Mouse (Mus musculus) embryonic fibroblast, embryonic 13.5 days (primary cell): ENCODE data around the gene Pianp. TPM values are rescaled to one million over a fixed set of nuclear protein-coding genes. Genes with fewer than 3 reads are reported as not detected.

Experiments
- H3K27ac ChIP-seq: 2 replicates; pipeline ENCODE4 v1.5.1; 2012; ENCODE audit warnings: low read length, control low read depth, inconsistent platforms; ENCODE audit not compliant: insufficient read depth
- H3K4me1 ChIP-seq: 2 replicates; pipeline ENCODE4 v1.6.1; 2011; ENCODE audit warnings: low read length; ENCODE audit not compliant: control insufficient read depth, insufficient read depth
- H3K4me3 ChIP-seq: 2 replicates; pipeline ENCODE4 v1.5.1; 2011; ENCODE audit warnings: mild to moderate bottlenecking, control low read depth, low read length; ENCODE audit not compliant: insufficient read depth
- CTCF ChIP-seq: IDR thresholded peaks from 2 replicates; pipeline ENCODE4 v1.5.1; 2011; ENCODE audit warnings: mild to moderate bottlenecking, control low read depth, low read length, moderate library complexity, borderline replicate concordance; ENCODE audit not compliant: insufficient read depth
- POLR2A ChIP-seq: IDR thresholded peaks from 2 replicates; pipeline ENCODE4 v1.6.1; 2011; ENCODE audit warnings: low read depth, mild to moderate bottlenecking, control low read depth, low read length, moderate library complexity
- polyA plus RNA-seq: library from polyadenylated mRNA; stranded (reverse); fragments of >200 nt; gene quantifications from 2 replicates; pipeline ENCODE4 v1.2.4, GENCODE M21; 2011; ENCODE audit warnings: low read depth; ENCODE audit not compliant: missing spikeins, insufficient read length

Pianp gene
- polyA plus RNA-seq, 1 experiment = 1.9 TPM

GRCm38 (mm10) chr6:124966466-124967118 is 29.9 kb upstream of the Pianp start:
- TF ChIP-seq POLR2A (peak; percentile 35), CTCF (no peak)
- H3K4me3 ChIP-seq = peak overlapping the region; percentile 93
- H3K4me1 ChIP-seq = no peaks in the 10 kb centered on the region
- H3K27ac ChIP-seq = no peak overlapping the region

- TF ChIP-seq POLR2A = peak; percentile 28; the same call in 1 of the 2 replicates
- no peak for TF ChIP-seq CTCF
- Histone ChIP-seq H3K4me1 (no peaks in the 10 kb centered on the region), H3K27ac (no peak overlapping the region), H3K4me3 (no peak overlapping the region)
These were observed 28.7 kb upstream of the Pianp start for GRCm38 (mm10) chr6:124967766-124968165.

DNA sequence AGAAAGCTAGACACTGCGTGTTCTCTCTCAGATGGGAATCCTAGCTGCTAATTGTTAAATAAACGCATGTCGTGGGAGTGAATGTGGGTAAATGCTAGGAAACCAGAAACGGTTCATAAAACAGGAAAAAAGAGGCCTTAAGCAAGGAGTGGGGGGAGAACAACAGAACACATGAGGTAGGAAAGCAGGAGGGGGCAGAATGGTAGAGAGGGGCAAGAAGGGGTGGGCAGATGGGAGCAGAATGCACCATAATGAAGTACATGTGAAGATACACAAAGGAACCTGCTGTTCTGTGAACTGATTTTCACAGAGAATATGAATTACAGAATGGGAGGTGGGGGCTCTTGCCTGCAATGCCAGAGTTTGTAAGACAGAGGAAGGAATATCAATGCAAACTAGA is 4.3 kb upstream of the Pianp start:
- no peak overlapping the region for H3K27ac ChIP-seq
- no peak overlapping the region for H3K4me3 ChIP-seq
- no peaks in the 10 kb centered on the region for H3K4me1 ChIP-seq
- TF ChIP-seq POLR2A = no peak
- no peak for TF ChIP-seq CTCF

DNA sequence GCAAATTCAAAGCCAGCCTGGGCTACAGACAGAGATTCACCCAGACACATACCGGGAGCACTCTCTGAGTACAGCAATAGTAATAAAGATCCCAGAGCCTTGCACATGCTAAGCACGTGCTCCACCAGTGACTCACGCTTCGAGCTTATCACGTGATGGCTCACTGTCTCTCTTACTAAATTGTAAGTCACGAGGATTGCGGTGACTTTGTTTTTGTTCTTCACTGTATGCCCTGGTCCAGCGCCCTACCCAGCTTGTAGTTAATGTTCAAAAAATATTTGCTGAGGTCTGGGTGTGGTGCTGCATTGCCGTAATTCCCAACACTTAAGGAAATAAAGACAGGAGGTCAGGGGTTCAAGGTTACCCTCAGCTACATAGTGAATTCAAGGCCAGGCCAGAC is 3.1 kb upstream of the Pianp start:
- TF ChIP-seq POLR2A = no peak
- TF ChIP-seq CTCF = no peak

DNA sequence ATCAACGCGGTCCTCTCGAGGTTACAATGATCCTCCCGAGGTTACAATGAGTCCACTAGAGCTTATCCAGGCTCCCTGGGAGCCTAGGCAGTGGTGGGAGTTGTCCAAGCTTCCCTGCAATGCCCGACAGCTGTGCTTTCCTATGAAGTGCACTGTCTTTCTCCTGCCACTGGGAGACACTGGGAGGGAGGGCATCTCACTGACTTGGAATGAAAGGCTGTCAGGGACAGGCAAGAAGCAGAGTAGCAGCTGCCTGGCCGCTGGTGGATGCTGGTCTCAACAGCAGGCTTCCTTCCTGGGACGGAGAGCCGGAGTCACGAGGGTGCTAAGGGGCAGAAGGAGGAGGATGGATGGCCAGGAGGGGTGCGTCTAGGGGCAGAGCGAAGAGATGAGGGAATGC is 2.6 kb upstream of the Pianp start:
- TF ChIP-seq CTCF (no peak), POLR2A (no peak)
- no peaks in the 10 kb centered on the region for H3K4me1 ChIP-seq
- no peak overlapping the region for H3K4me3 ChIP-seq
- no peak overlapping the region for H3K27ac ChIP-seq

More for the DNA sequence above, 3.1 kb upstream of the Pianp start:
- H3K4me3 ChIP-seq = no peak overlapping the region
- H3K4me1 ChIP-seq = no peaks in the 10 kb centered on the region
- H3K27ac ChIP-seq = no peak overlapping the region

DNA sequence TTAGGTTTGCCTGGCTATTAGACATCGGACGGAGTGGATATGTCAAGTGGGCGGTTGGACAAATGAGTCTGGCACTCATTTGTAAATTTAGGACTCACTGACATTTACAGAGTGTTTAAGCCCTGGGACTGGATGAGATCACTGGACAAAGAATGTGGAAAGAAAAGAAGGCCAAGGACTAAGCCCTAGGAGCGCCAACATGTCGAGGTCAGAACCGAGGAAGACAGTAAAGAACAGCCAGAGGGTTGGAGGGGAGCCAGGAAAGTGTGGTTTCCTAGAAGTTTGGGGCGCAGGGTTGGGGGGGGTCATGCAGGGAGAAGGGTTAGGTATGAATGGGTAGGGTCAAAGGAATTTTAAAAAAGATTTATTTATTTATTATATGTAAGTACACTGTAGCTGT is 1.2 kb upstream of the Pianp start:
- H3K4me3 ChIP-seq = no peak overlapping the region
- no peak overlapping the region for H3K27ac ChIP-seq
- H3K4me1 ChIP-seq = no peaks in the 10 kb centered on the region
- TF ChIP-seq CTCF (no peak), POLR2A (no peak)

- TF ChIP-seq POLR2A = no peak
- no peak for TF ChIP-seq CTCF
- Histone ChIP-seq H3K27ac (no peak overlapping the region), H3K4me3 (no peak overlapping the region), H3K4me1 (no peaks in the 10 kb centered on the region)
These were observed 577 bp upstream of the Pianp start for GRCm38 (mm10) chr6:124995831-124996403.

GRCm38 (mm10) chr6:124998066-124998465 is 1.6 kb downstream of the Pianp start:
- H3K4me3 ChIP-seq = no peak overlapping the region
- H3K27ac ChIP-seq = no peak overlapping the region
- TF ChIP-seq CTCF = no peak
- TF ChIP-seq POLR2A = no peak
- H3K4me1 ChIP-seq = no peaks in the 10 kb centered on the region

GRCm38 (mm10) chr6:124999091-124999490 is 2.6 kb downstream of the Pianp start:
- Histone ChIP-seq H3K4me3 (no peak overlapping the region), H3K4me1 (no peaks in the 10 kb centered on the region), H3K27ac (no peak overlapping the region)
- TF ChIP-seq CTCF (no peak), POLR2A (no peak)

DNA sequence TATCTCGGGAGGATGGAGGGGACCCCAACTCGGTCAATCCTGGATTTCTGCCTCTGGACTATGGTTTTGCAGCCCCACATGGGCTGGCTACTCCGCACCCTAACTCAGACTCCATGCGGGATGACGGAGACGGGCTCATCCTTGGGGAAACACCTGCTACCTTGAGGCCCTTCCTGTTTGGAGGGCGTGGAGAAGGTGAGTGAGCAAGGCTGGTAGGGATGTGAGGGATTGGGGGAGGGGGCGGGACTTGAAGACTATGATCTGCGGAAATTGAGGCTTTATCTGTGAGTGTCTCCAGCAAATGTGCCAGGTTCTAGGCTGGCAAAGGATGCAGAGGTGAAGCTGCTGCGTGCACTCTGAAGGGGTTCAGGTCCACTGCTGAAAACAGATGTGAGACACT is 3.1 kb downstream of the Pianp start:
- no peak overlapping the region for H3K4me3 ChIP-seq

DNA sequence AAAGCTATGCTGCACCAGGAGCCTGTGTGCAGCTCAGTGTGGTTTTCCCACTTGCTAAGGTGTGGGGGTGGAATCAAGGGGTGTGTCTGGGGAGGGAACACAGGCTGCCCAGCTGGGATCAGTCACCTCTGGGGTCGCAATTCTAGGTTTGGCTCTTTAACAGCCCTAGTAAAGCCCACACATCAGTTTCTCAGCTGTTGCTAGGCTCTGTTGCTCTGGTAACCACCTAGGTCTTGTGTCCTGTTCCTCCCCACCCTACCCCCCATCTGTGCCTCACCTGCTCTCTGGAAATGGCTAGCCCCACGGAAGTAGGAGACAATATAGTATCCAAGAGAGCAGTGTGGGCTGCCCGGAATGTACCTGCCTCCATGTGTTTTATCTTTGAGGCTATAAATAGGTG is 7.2 kb downstream of the Pianp start:
- TF ChIP-seq POLR2A = no peak
- no peak for TF ChIP-seq CTCF
- no peak overlapping the region for H3K4me3 ChIP-seq

More for the DNA sequence above, 3.1 kb downstream of the Pianp start:
- H3K4me1 ChIP-seq = no peaks in the 10 kb centered on the region
- no peak for TF ChIP-seq CTCF
- TF ChIP-seq POLR2A = no peak
- H3K27ac ChIP-seq = no peak overlapping the region

DNA sequence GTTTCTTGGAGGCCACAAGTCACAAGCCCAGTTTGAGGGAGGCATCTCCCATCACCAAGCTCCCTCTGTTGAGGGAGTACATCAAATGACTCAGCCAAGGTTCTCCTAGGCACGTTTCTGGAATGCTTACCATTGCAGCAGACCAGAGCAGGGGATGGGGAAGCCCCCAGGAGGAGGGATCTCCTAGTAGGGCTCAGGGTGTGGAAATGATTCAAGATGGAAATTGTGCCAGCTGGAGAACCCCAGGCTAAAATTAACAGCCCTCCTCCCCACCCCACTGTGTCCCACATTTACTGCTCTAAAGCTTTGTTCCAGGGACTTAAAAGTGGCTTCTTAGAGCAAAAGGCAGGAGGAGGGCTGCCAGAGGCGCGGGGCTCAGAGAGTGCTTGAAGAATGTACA is 8.6 kb downstream of the Pianp start:
- no peak for TF ChIP-seq POLR2A
- TF ChIP-seq CTCF = no peak
- Histone ChIP-seq H3K27ac (no peak overlapping the region), H3K4me3 (no peak overlapping the region), H3K4me1 (no peaks in the 10 kb centered on the region)

More for the DNA sequence above, 7.2 kb downstream of the Pianp start:
- Histone ChIP-seq H3K27ac (no peak overlapping the region), H3K4me1 (no peaks in the 10 kb centered on the region)
